Mouse (Mus musculus): ENCODE results near the gene Ftcd.

DNA sequence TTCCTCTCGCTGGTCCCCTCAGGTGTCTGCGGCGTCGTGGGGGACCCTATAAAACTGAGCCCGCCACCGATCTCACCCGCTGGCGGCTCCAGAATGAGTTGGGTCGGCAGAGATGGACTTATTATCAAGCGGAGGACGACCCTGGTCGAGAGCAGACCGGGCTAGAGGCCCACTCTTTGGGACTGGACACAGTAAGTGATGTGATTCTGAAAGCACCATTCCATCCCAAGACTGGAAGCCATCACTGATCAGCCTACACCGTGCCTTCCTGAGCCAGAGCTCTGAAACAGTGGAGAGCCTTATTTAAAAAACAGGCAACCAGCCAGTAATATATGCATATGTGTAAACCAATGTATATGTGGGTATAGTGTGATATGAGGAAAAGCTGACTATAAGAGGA, 43.6 kb upstream of the Ftcd start:
- TF ChIP-seq POLR2A (IDR thresholded peaks at IDR 0.05; ENCODE audit: insufficient read depth, low read depth, low read length) (no peak), CTCF (IDR thresholded peaks at IDR 0.05) (no peak)
